Mouse (Mus musculus): ENCODE data around the gene Nt5m. TPM values are rescaled to one million over a fixed set of nuclear protein-coding genes. Genes with fewer than 3 reads are reported as not detected.
"Not testable (repeated sequence)": the region's sequence is repeated elsewhere in the genome, so short reads cannot be mapped to it uniquely, and the experiment has no call there.

Gene Nt5m
- polyA plus RNA-seq, 1 experiment from 2014 or later, result 46.3 TPM

GRCm38 (mm10) chr11:59821625-59822024 lies 17.6 kb upstream of the Nt5m start:
- ATAC-seq (ENCODE audit: low FRiP score, low TSS enrichment), result no peak
- Histone ChIP-seq H3K4me1 (ENCODE audit: insufficient read depth, low read length) (no peaks in the 10 kb centered on the region), H3K4me2 (replicated peaks; ENCODE audit: low read depth, low read length) (no peak overlapping the region), H3K36me3 (ENCODE audit: insufficient read depth, low read length) (peaks cover 85% of the 10 kb centered on the region), H3K4me3 (ENCODE audit: low read length) (no peak overlapping the region), H3K9me3 (ENCODE audit: low read length) (no peaks in the 10 kb centered on the region), H3K9ac (replicated peaks; ENCODE audit: low read length) (no peak overlapping the region), H3K27ac (ENCODE audit: low read length) (no peak overlapping the region), H3K27me3 (ENCODE audit: insufficient read depth, low read length) (no peaks in the 10 kb centered on the region)
- 92% methylated on average over 3 of the region's 3 CpGs for WGBS

- peak overlapping the region; percentile 75; the same call in 1 of the 2 replicates for H3K4me2 ChIP-seq (replicated peaks; ENCODE audit: low read depth, low read length)
- no CpG with 5 or more reads among the region's 1 CpGs for WGBS
Measured at GRCm38 (mm10) chr11:59837789-59838188, 1.5 kb upstream of the Nt5m start.

DNA sequence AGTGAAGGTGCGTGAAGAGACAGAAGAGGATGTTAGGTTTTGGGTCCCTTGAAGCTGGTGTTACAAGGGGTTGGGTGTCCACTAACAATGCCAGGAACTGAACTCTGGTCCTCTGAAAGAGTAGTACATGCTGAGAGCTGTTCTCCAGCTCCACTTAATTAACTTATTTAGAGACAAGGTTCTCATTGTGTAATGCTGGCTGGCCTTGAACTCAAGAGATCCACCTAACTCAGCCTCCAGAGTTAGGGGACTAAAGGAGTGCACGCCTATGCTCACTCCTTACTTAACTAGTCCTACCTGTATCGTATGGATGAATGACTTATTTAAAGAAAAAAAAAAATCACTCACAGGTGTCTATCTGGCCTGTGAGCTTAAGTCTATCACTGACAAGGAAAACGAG lies 821 bp upstream of the Nt5m start:
- Histone ChIP-seq H3K4me2 (replicated peaks; ENCODE audit: low read depth, low read length) (peak overlapping the region; percentile 75), H3K27me3 (ENCODE audit: insufficient read depth, low read length) (no peaks in the 10 kb centered on the region), H3K4me3 (ENCODE audit: low read length) (peak overlapping the region; percentile 98), H3K4me1 (ENCODE audit: insufficient read depth, low read length) (peaks cover 19% of the 10 kb centered on the region), H3K27ac (ENCODE audit: low read length) (no peak overlapping the region; the same call in 1 of the 2 replicates), H3K36me3 (ENCODE audit: insufficient read depth, low read length) (peaks cover 19% of the 10 kb centered on the region), H3K9ac (replicated peaks; ENCODE audit: low read length) (peak overlapping the region; percentile 95), H3K9me3 (ENCODE audit: low read length) (no peaks in the 10 kb centered on the region)
- WGBS, result 63% methylated on average over 4 of the region's 4 CpGs
- ATAC-seq (ENCODE audit: low FRiP score, low TSS enrichment), result no peak

More at GRCm38 (mm10) chr11:59837789-59838188, 1.5 kb upstream of the Nt5m start:
- not testable (repeated sequence) for H3K9ac ChIP-seq (replicated peaks; ENCODE audit: low read length); H3K27ac ChIP-seq (ENCODE audit: low read length); H3K27me3 ChIP-seq (ENCODE audit: insufficient read depth, low read length); H3K9me3 ChIP-seq (ENCODE audit: low read length); ATAC-seq (ENCODE audit: low FRiP score, low TSS enrichment); H3K4me3 ChIP-seq (ENCODE audit: low read length)
- Histone ChIP-seq H3K36me3 (ENCODE audit: insufficient read depth, low read length) (peaks cover 22% of the 10 kb centered on the region), H3K4me1 (ENCODE audit: insufficient read depth, low read length) (peaks cover 19% of the 10 kb centered on the region)

DNA sequence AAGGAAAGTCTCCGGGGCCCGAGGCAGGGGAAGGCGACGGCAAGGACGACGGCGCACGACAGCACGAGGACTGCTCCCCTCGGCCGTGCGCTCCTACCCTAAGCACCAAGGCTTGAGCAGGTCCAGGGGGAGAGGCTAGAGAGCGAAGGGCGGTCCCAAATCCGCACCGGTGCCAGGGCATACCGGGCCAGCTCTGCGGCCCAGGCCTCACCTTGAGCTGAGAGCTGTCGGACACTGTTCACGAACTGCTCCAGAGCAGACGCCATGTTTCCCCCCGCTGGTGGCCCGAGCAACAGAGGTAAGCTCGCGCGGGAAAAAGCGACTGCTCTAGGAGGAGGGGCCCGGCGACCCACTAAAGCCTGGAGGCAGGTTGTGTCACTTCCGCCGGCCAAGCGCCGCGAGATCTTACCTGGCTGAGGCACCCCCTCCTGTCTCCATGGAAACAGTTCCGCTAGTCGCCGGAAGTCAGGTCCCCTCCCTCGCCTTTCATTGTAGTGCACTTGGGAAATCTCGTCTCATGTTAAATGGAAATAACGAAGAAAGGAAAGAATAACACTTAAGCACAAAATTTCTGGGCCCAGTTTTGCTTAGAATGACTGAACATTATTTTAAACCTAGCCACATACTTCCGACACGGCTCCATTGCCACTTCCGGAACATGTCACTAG lies 346 bp downstream of the Nt5m start, which contains the start of gene Cops3:
Gene Cops3, minus strand, starts transcription at position 380 of the 668 bp plus-strand sequence.
- Histone ChIP-seq H3K4me2 (replicated peaks; ENCODE audit: low read depth, low read length) (peak within 1 kb of the TSS; percentile 75), H3K4me3 (ENCODE audit: low read length) (peak within 1 kb of the TSS; percentile 98), H3K4me1 (ENCODE audit: insufficient read depth, low read length) (peaks cover 19% of the 10 kb centered on the region), H3K9ac (replicated peaks; ENCODE audit: low read length) (peak within 1 kb of the TSS; percentile 95), H3K9me3 (ENCODE audit: low read length) (no peaks in the 10 kb centered on the region), H3K27ac (ENCODE audit: low read length) (peak within 1 kb of the TSS; percentile 97), H3K27me3 (ENCODE audit: insufficient read depth, low read length) (no peaks in the 10 kb centered on the region), H3K36me3 (ENCODE audit: insufficient read depth, low read length) (peaks cover 10% of the 10 kb centered on the region; the same call in 1 of the 2 replicates)
- peak; percentile 98 for ATAC-seq (ENCODE audit: low FRiP score, low TSS enrichment)
- WGBS, result under 1% methylated on average over 43 of the region's 43 CpGs

- H3K27me3 ChIP-seq (ENCODE audit: insufficient read depth, low read length), result no peaks in the 10 kb centered on the region
- H3K9ac ChIP-seq (replicated peaks; ENCODE audit: low read length), result no peak overlapping the region
- H3K4me2 ChIP-seq (replicated peaks; ENCODE audit: low read depth, low read length), result no peak overlapping the region
- H3K4me3 ChIP-seq (ENCODE audit: low read length), result no peak overlapping the region
- no peak for ATAC-seq (ENCODE audit: low FRiP score, low TSS enrichment)
- no peaks in the 10 kb centered on the region for H3K9me3 ChIP-seq (ENCODE audit: low read length)
- H3K4me1 ChIP-seq (ENCODE audit: insufficient read depth, low read length), result peaks cover 15% of the 10 kb centered on the region
- 94% methylated on average over 11 of the region's 11 CpGs for WGBS
- H3K27ac ChIP-seq (ENCODE audit: low read length), result no peak overlapping the region
- peaks cover 7% of the 10 kb centered on the region; the same call in 1 of the 2 replicates for H3K36me3 ChIP-seq (ENCODE audit: insufficient read depth, low read length)
Measured at GRCm38 (mm10) chr11:59846311-59846710, 7.1 kb downstream of the Nt5m start.

DNA sequence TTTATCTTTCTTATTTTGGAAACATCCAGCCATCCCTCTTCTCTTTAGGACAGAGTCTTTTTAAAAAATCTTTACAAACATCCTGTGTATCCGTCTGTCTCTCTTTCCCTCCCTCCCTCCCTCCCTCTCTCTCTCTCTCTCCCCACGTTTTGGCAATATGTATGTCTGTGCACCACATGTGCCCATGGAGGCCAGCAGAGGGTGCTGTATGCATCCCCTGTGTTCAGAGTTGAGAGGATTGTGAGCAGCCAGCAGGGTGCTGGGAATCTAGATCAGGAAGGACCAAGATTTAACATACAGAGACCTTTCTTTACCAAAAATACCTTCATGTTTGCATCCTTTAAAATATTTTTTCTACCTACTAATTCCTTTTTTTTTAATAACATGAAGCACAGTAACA lies 7.9 kb downstream of the Nt5m start:
- WGBS, result 6% methylated on average over 2 of the region's 2 CpGs
- no peak for ATAC-seq (ENCODE audit: low FRiP score, low TSS enrichment)
- H3K4me1 ChIP-seq (ENCODE audit: insufficient read depth, low read length), result peaks cover 15% of the 10 kb centered on the region
- H3K9ac ChIP-seq (replicated peaks; ENCODE audit: low read length), result no peak overlapping the region
- peaks cover 7% of the 10 kb centered on the region; the same call in 1 of the 2 replicates for H3K36me3 ChIP-seq (ENCODE audit: insufficient read depth, low read length)
- H3K27me3 ChIP-seq (ENCODE audit: insufficient read depth, low read length), result no peaks in the 10 kb centered on the region
- H3K4me3 ChIP-seq (ENCODE audit: low read length), result peak overlapping the region; percentile 76
- H3K4me2 ChIP-seq (replicated peaks; ENCODE audit: low read depth, low read length), result peak overlapping the region; percentile 58; the same call in 1 of the 2 replicates
- H3K27ac ChIP-seq (ENCODE audit: low read length), result no peak overlapping the region
- H3K9me3 ChIP-seq (ENCODE audit: low read length), result no peaks in the 10 kb centered on the region

DNA sequence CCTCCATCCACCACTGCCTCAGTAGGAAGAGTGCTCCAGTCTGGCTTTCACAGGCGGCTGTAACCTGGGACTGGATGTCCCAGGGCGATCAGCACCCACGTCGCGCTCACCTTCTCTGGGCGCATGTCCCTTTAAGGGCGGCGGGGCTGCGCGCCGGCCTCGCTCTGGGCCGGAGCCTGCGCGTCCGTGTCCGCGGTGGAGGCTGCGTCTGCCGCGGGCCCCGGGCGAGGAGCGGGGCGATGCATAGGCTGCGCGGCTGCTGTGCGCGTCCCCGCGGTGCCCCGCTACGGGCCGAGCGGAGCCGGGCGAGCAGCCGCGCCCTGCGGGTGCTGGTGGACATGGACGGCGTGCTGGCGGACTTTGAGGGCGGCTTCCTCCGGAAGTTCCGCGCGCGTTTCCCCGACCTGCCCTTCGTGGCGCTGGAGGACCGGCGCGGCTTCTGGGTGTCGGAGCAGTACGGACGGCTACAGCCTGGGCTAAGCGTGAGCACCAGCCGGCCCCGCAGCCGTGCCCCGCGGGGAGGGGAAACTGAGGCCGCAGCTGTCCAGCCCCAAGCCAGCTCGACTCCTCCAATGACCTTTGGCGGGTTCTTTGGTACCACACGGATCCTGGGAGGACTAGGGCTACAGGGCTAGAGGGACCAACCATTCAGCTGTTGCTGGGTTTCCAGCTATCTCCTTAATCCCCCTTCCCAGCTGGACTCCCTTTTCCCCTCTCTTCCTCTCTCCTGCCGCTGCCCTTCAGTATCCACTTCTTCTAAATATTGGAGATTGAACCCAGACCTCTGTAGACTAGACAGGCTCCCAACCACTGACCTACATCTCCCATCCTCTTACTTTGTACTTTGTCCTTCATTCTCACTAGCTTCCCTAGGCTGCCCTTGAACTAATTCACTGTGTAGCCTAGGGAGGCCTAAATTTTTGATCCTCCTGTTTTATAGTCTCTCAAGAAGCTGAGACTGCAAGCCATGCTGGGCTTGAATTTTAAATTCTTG lies 8.9 kb downstream of the Nt5m start:
- Histone ChIP-seq H3K4me3 (ENCODE audit: low read length) (peak overlapping the region; percentile 76), H3K27ac (ENCODE audit: low read length) (peak overlapping the region; percentile 89), H3K9ac (replicated peaks; ENCODE audit: low read length) (peak overlapping the region; percentile 94), H3K9me3 (ENCODE audit: low read length) (no peaks in the 10 kb centered on the region), H3K4me1 (ENCODE audit: insufficient read depth, low read length) (peaks cover 15% of the 10 kb centered on the region), H3K27me3 (ENCODE audit: insufficient read depth, low read length) (no peaks in the 10 kb centered on the region), H3K36me3 (ENCODE audit: insufficient read depth, low read length) (peaks cover 7% of the 10 kb centered on the region; the same call in 1 of the 2 replicates), H3K4me2 (replicated peaks; ENCODE audit: low read depth, low read length) (peak overlapping the region; percentile 58)
- ATAC-seq (ENCODE audit: low FRiP score, low TSS enrichment), result peak; percentile 94
- under 1% methylated on average over 64 of the region's 69 CpGs for WGBS

DNA sequence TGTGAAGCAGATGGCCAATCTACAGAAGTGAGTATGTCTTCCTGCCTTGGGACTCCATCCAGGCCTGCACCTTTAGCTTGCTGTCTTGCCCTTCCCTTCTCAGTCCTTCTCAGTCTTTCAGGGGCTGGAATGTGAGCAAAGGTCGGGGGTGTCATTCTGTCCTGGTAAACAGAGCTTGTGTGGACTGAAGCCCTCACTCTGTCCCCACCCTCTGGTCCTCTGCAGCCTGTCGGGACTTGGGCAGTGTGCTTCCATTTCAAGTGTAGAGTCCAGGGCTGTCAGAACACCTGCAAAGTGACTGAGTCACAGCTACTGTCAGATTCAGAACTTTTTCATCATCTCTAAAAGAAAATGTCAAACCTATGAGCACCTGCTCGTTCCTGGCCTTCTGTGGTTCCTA lies 13.6 kb downstream of the Nt5m start:
- Histone ChIP-seq H3K4me2 (replicated peaks; ENCODE audit: low read depth, low read length) (no peak overlapping the region), H3K4me1 (ENCODE audit: insufficient read depth, low read length) (peaks cover 9% of the 10 kb centered on the region), H3K27me3 (ENCODE audit: insufficient read depth, low read length) (no peaks in the 10 kb centered on the region), H3K9ac (replicated peaks; ENCODE audit: low read length) (no peak overlapping the region), H3K9me3 (ENCODE audit: low read length) (no peaks in the 10 kb centered on the region), H3K27ac (ENCODE audit: low read length) (no peak overlapping the region), H3K36me3 (ENCODE audit: insufficient read depth, low read length) (0 out of 2 replicates have a peak, but pooled peaks cover 10% of the 10 kb centered on the region), H3K4me3 (ENCODE audit: low read length) (no peak overlapping the region)
- no peak for ATAC-seq (ENCODE audit: low FRiP score, low TSS enrichment)
- 69% methylated on average over 3 of the region's 3 CpGs for WGBS

GRCm38 (mm10) chr11:59860467-59860866 lies 21.2 kb downstream of the Nt5m start:
- Histone ChIP-seq H3K27me3 (ENCODE audit: insufficient read depth, low read length) (no peaks in the 10 kb centered on the region), H3K4me1 (ENCODE audit: insufficient read depth, low read length) (no peaks in the 10 kb centered on the region), H3K9ac (replicated peaks; ENCODE audit: low read length) (no peak overlapping the region), H3K27ac (ENCODE audit: low read length) (no peak overlapping the region), H3K4me3 (ENCODE audit: low read length) (no peak overlapping the region), H3K9me3 (ENCODE audit: low read length) (no peaks in the 10 kb centered on the region), H3K36me3 (ENCODE audit: insufficient read depth, low read length) (0 out of 2 replicates have a peak, but pooled peaks cover 3% of the 10 kb centered on the region), H3K4me2 (replicated peaks; ENCODE audit: low read depth, low read length) (no peak overlapping the region)
- 70% methylated on average over 11 of the region's 11 CpGs for WGBS
- ATAC-seq (ENCODE audit: low FRiP score, low TSS enrichment), result 0 out of 2 replicates have a peak, but pooled peaks have one; percentile 15

All from kidney, embryonic 16.5 days (tissue).